Mouse (Mus musculus): ENCODE results near the gene Eml3. TPM values are rescaled to one million over a fixed set of nuclear protein-coding genes. Genes with fewer than 3 reads are reported as not detected.

Gene Eml3
- total and polyA plus RNA-seq, 2 experiments, result 7.4 to 26.2 TPM

DNA sequence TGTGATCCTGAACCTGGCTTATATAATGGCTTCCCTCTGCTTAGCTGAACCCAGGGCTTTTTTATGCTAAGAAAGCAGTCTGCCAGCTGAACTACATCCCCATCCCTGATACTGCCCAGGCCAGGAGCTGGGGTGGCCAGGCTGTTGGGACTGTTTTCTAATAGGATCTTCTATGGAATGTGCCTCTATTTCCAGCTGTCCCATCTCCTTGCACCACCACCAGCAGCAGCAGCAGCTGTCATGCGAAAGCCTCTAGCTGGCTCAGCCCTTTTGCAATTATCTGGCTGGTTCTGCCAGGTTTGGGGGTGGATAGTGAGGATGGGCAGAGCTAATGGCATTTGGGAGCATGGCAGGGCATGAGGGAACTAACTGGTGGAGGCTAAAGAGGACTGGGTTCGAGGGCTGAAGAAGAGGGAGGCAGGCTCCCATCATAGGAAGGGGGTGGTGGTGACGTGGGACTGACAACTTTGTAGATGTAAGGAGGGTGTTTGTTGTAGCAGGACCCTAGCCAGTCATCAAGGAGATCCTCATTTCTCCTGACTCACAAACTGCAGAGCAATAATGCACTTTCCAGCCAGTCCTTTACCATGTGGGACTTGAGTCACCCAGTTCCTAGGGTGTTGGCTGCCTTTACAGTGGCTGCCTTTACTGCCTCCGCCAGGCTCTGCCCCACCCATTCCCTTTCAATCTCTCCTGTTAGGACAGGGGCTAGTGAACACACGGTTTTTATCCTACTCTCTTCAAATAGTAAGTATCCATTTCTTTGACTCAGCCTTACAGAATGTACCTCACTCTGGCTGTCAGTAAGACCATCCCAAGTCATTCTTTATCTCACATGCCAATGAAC is 53.2 kb downstream of the Eml3 start:
- DNase-seq (ENCODE audit: extremely low read depth, low read depth, low spot score), result no peak
- H3K27ac ChIP-seq (replicated peaks; ENCODE audit: insufficient read depth, low read depth, low read length), result no peak overlapping the region

DNA sequence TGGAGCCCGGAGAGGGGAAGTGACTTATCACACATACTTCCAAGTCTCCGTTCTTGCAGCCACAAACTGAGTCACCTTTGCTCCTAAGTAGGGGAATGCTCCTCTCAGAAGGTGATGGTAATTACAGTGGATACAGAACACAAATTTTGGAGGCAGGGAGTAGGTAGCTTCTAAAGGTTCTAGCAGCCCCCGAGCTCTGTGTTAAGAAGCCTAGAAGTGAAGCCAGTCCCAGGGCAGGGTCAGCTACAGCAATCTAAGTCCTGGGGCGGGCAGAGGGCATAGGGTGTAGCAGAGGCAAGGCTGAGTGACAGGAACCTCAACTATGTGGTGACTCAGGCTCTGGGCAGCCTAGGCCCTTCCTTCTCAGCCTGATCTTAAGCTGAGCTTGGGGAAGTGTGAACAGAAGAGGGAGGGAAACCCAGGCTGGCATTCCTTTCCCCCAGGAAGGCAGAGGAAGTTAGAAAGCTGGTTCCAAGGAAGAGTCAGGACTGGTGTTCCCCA is 53.8 kb downstream of the Eml3 start:
- TF ChIP-seq CTCF (IDR thresholded peaks at IDR 0.05; ENCODE audit: low read depth, low read length) (no peak), POLR2A (IDR thresholded peaks at IDR 0.05; ENCODE audit: extremely low read depth, insufficient read depth, low read length) (no peak)
- Histone ChIP-seq H3K79me2 (ENCODE audit: control insufficient read depth, insufficient read depth, low read length) (no peaks in the 10 kb centered on the region), H3K27me3 (ENCODE audit: control insufficient read depth, insufficient read depth, low read length) (no peaks in the 10 kb centered on the region), H3K9ac (ENCODE audit: low read depth, low read length) (no peak overlapping the region), H3K4me1 (ENCODE audit: control insufficient read depth, insufficient read depth, low read length) (no peaks in the 10 kb centered on the region; the same call in 1 of the 2 replicates), H3K4me3 (ENCODE audit: insufficient read depth, low read depth, low read length) (no peak overlapping the region), H3K27ac (replicated peaks; ENCODE audit: insufficient read depth, low read depth, low read length) (no peak overlapping the region), H3K36me3 (ENCODE audit: control insufficient read depth, insufficient read depth, low read length) (peaks cover 10% of the 10 kb centered on the region)
- no peak for DNase-seq (ENCODE audit: extremely low read depth, low read depth, low spot score)
- WGBS, result 58% methylated on average over 4 of the region's 4 CpGs

More for the DNA sequence above, 53.2 kb downstream of the Eml3 start:
- 80% methylated on average over 5 of the region's 5 CpGs for WGBS
- Histone ChIP-seq H3K9ac (ENCODE audit: low read depth, low read length) (no peak overlapping the region), H3K4me3 (ENCODE audit: insufficient read depth, low read depth, low read length) (no peak overlapping the region), H3K79me2 (ENCODE audit: control insufficient read depth, insufficient read depth, low read length) (no peaks in the 10 kb centered on the region), H3K4me1 (ENCODE audit: control insufficient read depth, insufficient read depth, low read length) (no peaks in the 10 kb centered on the region; the same call in 1 of the 2 replicates), H3K27me3 (ENCODE audit: control insufficient read depth, insufficient read depth, low read length) (no peaks in the 10 kb centered on the region), H3K36me3 (ENCODE audit: control insufficient read depth, insufficient read depth, low read length) (peaks cover 15% of the 10 kb centered on the region)
- TF ChIP-seq POLR2A (IDR thresholded peaks at IDR 0.05; ENCODE audit: extremely low read depth, insufficient read depth, low read length), result no peak
- no peak for TF ChIP-seq CTCF (IDR thresholded peaks at IDR 0.05; ENCODE audit: low read depth, low read length)

DNA sequence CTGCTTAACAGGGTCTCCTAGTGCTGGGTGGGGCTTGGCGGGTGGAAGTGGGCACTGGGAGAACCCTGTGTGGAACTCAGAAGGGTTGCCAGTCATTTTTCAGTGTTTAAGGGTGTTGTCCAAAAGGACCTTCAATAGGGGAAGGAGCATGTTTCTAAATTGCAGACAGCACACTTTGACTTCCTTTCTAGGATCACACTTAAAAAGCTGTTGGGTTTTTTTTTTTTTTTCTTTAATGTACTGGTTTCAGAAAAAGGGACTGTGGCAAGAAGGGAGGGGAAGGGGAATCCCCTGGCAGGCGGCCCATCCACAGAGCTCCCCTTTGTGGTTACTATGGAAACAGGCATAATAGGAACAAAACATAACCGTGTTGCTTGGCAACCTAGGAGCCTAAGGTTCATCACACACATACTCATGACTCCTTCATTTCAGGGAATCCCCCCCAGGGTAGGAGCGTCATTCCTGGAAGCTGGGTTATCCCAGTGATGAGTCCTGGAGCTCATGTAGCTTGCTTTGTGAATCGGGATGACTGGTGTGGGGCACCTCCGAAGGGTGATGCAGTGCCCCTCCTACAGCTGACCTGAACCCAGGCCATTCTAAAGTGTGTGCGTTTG is 55.0 kb downstream of the Eml3 start:
- 53% methylated on average over 7 of the region's 7 CpGs for WGBS
- Histone ChIP-seq H3K27ac (replicated peaks; ENCODE audit: insufficient read depth, low read depth, low read length) (no peak overlapping the region), H3K27me3 (ENCODE audit: control insufficient read depth, insufficient read depth, low read length) (no peaks in the 10 kb centered on the region), H3K36me3 (ENCODE audit: control insufficient read depth, insufficient read depth, low read length) (peaks cover 1% of the 10 kb centered on the region), H3K9ac (ENCODE audit: low read depth, low read length) (no peak overlapping the region), H3K4me3 (ENCODE audit: insufficient read depth, low read depth, low read length) (no peak overlapping the region), H3K4me1 (ENCODE audit: control insufficient read depth, insufficient read depth, low read length) (peaks cover 3% of the 10 kb centered on the region; the same call in 1 of the 2 replicates), H3K79me2 (ENCODE audit: control insufficient read depth, insufficient read depth, low read length) (no peaks in the 10 kb centered on the region)
- TF ChIP-seq POLR2A (IDR thresholded peaks at IDR 0.05; ENCODE audit: extremely low read depth, insufficient read depth, low read length) (no peak), CTCF (IDR thresholded peaks at IDR 0.05; ENCODE audit: low read depth, low read length) (no peak)
- no peak for DNase-seq (ENCODE audit: extremely low read depth, low read depth, low spot score)

DNA sequence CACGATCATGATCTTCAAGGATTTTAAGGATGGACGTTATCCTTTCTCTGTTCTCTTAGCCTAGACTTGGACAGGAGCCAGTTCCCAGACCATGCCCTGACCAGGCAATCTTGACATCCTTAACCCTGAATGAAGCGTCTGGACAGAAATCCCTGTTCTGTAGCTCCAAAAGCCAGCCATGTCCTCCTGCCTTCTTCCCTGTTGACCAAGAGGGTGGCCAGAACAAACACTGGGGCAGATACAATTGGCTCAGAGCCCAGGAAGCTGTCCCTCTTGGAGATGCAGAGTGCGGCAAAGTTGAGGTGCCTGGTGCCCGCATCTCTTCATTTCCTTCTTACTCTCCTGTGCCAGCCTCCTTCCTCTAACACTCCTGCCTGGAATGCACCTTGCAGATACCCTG is 56.5 kb downstream of the Eml3 start:
- TF ChIP-seq POLR2A (IDR thresholded peaks at IDR 0.05; ENCODE audit: extremely low read depth, insufficient read depth, low read length) (no peak), CTCF (IDR thresholded peaks at IDR 0.05; ENCODE audit: low read depth, low read length) (no peak)
- Histone ChIP-seq H3K27me3 (ENCODE audit: control insufficient read depth, insufficient read depth, low read length) (no peaks in the 10 kb centered on the region), H3K4me3 (ENCODE audit: insufficient read depth, low read depth, low read length) (no peak overlapping the region), H3K79me2 (ENCODE audit: control insufficient read depth, insufficient read depth, low read length) (no peaks in the 10 kb centered on the region), H3K4me1 (ENCODE audit: control insufficient read depth, insufficient read depth, low read length) (peaks cover 3% of the 10 kb centered on the region; the same call in 1 of the 2 replicates), H3K27ac (replicated peaks; ENCODE audit: insufficient read depth, low read depth, low read length) (no peak overlapping the region), H3K9ac (ENCODE audit: low read depth, low read length) (no peak overlapping the region), H3K36me3 (ENCODE audit: control insufficient read depth, insufficient read depth, low read length) (no peaks in the 10 kb centered on the region)
- DNase-seq (ENCODE audit: extremely low read depth, low read depth, low spot score), result peak; percentile 65
- WGBS, result 17% methylated on average over 5 of the region's 5 CpGs

DNA sequence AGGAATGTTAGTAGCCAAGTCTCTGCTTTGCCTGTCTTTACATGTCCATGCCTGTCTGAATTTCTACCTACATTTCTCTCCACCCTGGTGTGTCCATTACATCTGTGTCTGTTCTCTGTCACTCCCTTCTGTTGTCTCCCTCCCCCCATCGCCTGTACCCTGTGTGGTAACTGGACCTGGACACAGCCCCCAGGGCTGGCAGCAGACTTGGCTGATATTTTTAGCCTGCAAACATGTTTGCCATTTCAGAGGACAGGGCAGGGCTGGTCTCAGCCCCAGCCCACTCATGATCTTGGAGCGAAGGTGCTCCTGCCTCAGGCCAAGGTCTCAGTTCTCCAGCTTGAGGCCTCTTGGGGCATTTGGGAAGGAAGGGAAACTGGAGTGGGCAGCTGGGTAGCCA is 58.5 kb downstream of the Eml3 start:
- WGBS, result 37% methylated on average over 2 of the region's 2 CpGs
- Histone ChIP-seq H3K27ac (replicated peaks; ENCODE audit: insufficient read depth, low read depth, low read length) (no peak overlapping the region), H3K27me3 (ENCODE audit: control insufficient read depth, insufficient read depth, low read length) (no peaks in the 10 kb centered on the region), H3K36me3 (ENCODE audit: control insufficient read depth, insufficient read depth, low read length) (no peaks in the 10 kb centered on the region), H3K4me3 (ENCODE audit: insufficient read depth, low read depth, low read length) (no peak overlapping the region), H3K79me2 (ENCODE audit: control insufficient read depth, insufficient read depth, low read length) (no peaks in the 10 kb centered on the region), H3K9ac (ENCODE audit: low read depth, low read length) (no peak overlapping the region), H3K4me1 (ENCODE audit: control insufficient read depth, insufficient read depth, low read length) (peaks cover 3% of the 10 kb centered on the region; the same call in 1 of the 2 replicates)
- DNase-seq (ENCODE audit: extremely low read depth, low read depth, low spot score), result no peak
- no peak for TF ChIP-seq CTCF (IDR thresholded peaks at IDR 0.05; ENCODE audit: low read depth, low read length)
- TF ChIP-seq POLR2A (IDR thresholded peaks at IDR 0.05; ENCODE audit: extremely low read depth, insufficient read depth, low read length), result no peak

Data from liver, adult 2 months (tissue).